Mouse (Mus musculus) lung, postnatal 0 days (tissue): ENCODE results near the gene Prl5a1.

ENCODE experiments used
- CTCF ChIP-seq: IDR thresholded peaks from 2 replicates; pipeline ENCODE4 v1.5.1; 2016; ENCODE audit warnings: antibody characterized with exemption, mild to moderate bottlenecking
- EP300 ChIP-seq: IDR thresholded peaks from 2 replicates; pipeline ENCODE4 v1.6.1; 2016; ENCODE audit warnings: antibody characterized with exemption, mild to moderate bottlenecking, control low read depth

DNA sequence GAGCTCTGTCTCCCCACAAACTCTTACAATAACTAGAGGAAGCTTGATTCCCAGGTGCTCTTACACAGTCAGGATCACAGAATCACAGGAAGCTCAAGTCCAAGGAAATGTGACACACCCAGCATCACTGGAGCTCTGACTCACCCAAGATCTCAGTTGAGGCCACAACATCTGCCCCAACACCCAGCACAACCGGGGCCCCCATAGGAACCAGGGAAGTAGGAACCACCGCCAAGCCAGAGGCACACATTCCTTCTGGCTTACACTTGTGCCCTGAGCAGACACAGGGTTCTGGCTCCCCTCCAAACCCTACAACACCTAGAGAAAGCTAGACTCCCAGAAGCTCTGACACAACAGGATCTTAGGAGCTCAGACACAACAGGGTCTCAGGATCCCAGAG lies 9.5 kb upstream of the Prl5a1 start:
- no peak for TF ChIP-seq CTCF
- no peak for TF ChIP-seq EP300
